Mouse (Mus musculus) adrenal gland, postnatal 25 days (tissue): Measurements from ENCODE around the gene Olfr1048. TPM values are rescaled to one million over a fixed set of nuclear protein-coding genes. Genes with fewer than 3 reads are reported as not detected.
"Not testable (repeated sequence)": the region's sequence is repeated elsewhere in the genome, so short reads cannot be mapped to it uniquely, and the experiment has no call there.

Source experiments
- DNase-seq: peaks from one replicate; pipeline ENCODE4 v3.0.0; 2021; ENCODE audit warnings: mixed read lengths
- long read RNA-seq: library from polyadenylated mRNA; stranded (forward); transcript quantifications from one replicate; pipeline ENCODE4 v2.0.0, GENCODE M21; 2021
- total RNA-seq: library from RNA; stranded (reverse); gene quantifications from 2 replicates; pipeline ENCODE4 v1.2.3, GENCODE M21; 2021

The Olfr1048 gene
- not detected in 2 replicates for total RNA-seq
- long read RNA-seq, result 0 reads

- DNase-seq, result no peak
Observed at GRCm38 (mm10) chr2:86240189-86240588, at the start of gene Olfr1048. TSS of gene Olfr1048 (minus strand) at chr2:86240289.

DNA sequence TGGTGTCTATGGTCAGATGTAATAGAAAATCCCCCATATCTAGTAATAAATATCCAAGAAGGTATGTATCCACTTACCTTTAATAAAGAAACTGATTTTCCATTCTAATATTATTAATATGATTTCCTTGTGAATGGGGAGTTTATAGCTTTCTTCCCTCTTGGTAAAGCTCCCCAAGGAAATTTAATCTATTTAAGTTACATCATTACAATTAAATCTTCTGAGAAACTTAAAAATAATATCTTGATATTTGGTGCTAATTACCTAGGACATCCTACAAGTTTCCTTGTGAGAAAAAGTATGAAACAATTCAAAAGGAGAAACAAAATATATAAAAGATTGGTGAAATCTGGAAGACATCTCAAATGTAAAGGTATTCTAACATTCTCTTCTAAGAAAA, 38.9 kb upstream of the Olfr1048 start, which contains the start of gene Olfr1051:
TSS of gene Olfr1051 (minus strand) at position 101 of the 400 bp plus-strand sequence.
- not testable (repeated sequence) for DNase-seq

GRCm38 (mm10) chr2:86258228-86258627, 18.1 kb upstream of the Olfr1048 start, which contains the start of gene Olfr1049:
TSS of gene Olfr1049 (minus strand) at chr2:86258328.
- not testable (repeated sequence) for DNase-seq

GRCm38 (mm10) chr2:86231301-86231700, 8.8 kb downstream of the Olfr1048 start, which contains the start of gene Olfr1047:
TSS of gene Olfr1047 (minus strand) at chr2:86231401.
- no peak for DNase-seq

- no peak for DNase-seq
Observed at GRCm38 (mm10) chr2:86219214-86219613, 20.9 kb downstream of the Olfr1048 start, which contains the start of gene Olfr1046. TSS of gene Olfr1046 (minus strand) at chr2:86219314.

GRCm38 (mm10) chr2:86202909-86203308, 37.2 kb downstream of the Olfr1048 start, which contains the start of gene Olfr1045:
TSS of gene Olfr1045 (minus strand) at chr2:86203009.
- no peak for DNase-seq

GRCm38 (mm10) chr2:86195863-86196262, 44.2 kb downstream of the Olfr1048 start:
- DNase-seq, result no peak

DNA sequence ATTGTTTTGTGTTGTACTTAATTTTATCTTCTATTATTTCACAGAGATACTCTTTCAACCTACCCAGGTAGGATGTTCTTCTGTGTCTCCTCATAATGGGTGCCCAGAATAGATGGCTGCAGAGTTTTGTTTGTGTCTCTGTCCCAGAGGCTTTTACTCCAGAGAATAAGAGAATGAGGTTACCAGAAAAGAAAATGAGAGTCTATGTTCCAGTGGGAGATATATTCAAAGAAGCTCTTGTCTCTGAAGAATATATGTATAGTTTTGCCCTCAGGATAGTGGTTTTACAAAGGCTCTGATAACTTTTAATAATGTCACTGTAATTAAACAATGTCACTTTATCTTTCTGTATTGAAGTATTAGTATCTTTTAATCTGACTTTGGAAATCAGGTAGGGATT, 54.5 kb downstream of the Olfr1048 start, which contains the start of gene Olfr52:
TSS of gene Olfr52 (minus strand) at position 101 of the 400 bp plus-strand sequence.
- DNase-seq, result no peak

Other genes with a start within 250 kb of the Olfr1048 start
- not detected in 2 replicates for gene Olfr1031, start 250.0 kb downstream of the Olfr1048 start, total RNA-seq
- not detected in 2 replicates for gene Olfr1032, start 234.7 kb downstream of the Olfr1048 start, total RNA-seq
- 4.5 and 4.9 TPM in 2 replicates for gene Olfr1033, start 219.7 kb downstream of the Olfr1048 start, total RNA-seq
- 0.29 and 0.33 TPM in 2 replicates for gene Olfr1034, start 194.4 kb downstream of the Olfr1048 start, total RNA-seq
- gene Olfr1036, start 166.3 kb downstream of the Olfr1048 start, total RNA-seq, result not detected in 2 replicates
- gene Olfr1037, start 152.9 kb downstream of the Olfr1048 start, total RNA-seq, result not detected in 2 replicates
- not detected in 2 replicates for gene Olfr1039, start 104.4 kb downstream of the Olfr1048 start, total RNA-seq
- not detected in 2 replicates for gene Olfr1040, start 93.6 kb downstream of the Olfr1048 start, total RNA-seq
- gene Olfr1042, start 78.5 kb downstream of the Olfr1048 start, total RNA-seq, result not detected in 2 replicates
- not detected in 2 replicates for gene Olfr1043, start 72.8 kb downstream of the Olfr1048 start, total RNA-seq
- gene Olfr1044, start 62.5 kb downstream of the Olfr1048 start, total RNA-seq, result not detected in 2 replicates
- not detected in 2 replicates for gene Olfr52, start 54.6 kb downstream of the Olfr1048 start, total RNA-seq
- gene Olfr1045, start 37.3 kb downstream of the Olfr1048 start, total RNA-seq, result not detected in 2 replicates
- gene Olfr1046, start 21.0 kb downstream of the Olfr1048 start, total RNA-seq, result not detected in 2 replicates
- not detected in 2 replicates for gene Olfr1047, start 8.9 kb downstream of the Olfr1048 start, total RNA-seq
- not detected in 2 replicates for gene Olfr1049, start 18.0 kb upstream of the Olfr1048 start, total RNA-seq
- not detected in 2 replicates for gene Olfr1051, start 38.8 kb upstream of the Olfr1048 start, total RNA-seq
- gene Olfr1052, start 52.2 kb upstream of the Olfr1048 start, total RNA-seq, result not detected in 2 replicates
- gene Olfr1053, start 75.0 kb upstream of the Olfr1048 start, total RNA-seq, result not detected in 2 replicates
- not detected in 2 replicates for gene Olfr1054, start 95.1 kb upstream of the Olfr1048 start, total RNA-seq
- not detected in 2 replicates for gene Olfr1055, start 110.0 kb upstream of the Olfr1048 start, total RNA-seq
- not detected in 2 replicates for gene Olfr1056, start 122.2 kb upstream of the Olfr1048 start, total RNA-seq
- gene Olfr1057, start 138.1 kb upstream of the Olfr1048 start, total RNA-seq, result not detected in 2 replicates
- not detected in 2 replicates for gene Olfr1058, start 148.3 kb upstream of the Olfr1048 start, total RNA-seq
- gene Olfr1061, start 173.8 kb upstream of the Olfr1048 start, total RNA-seq, result not detected in 2 replicates
- not detected in 2 replicates for gene Olfr1062, start 186.5 kb upstream of the Olfr1048 start, total RNA-seq
- gene Olfr1065, start 210.3 kb upstream of the Olfr1048 start, total RNA-seq, result not detected in 2 replicates
- gene Olfr1066, start 216.0 kb upstream of the Olfr1048 start, total RNA-seq, result not detected in 2 replicates
- not detected in 2 replicates for gene Olfr228, start 247.1 kb upstream of the Olfr1048 start, total RNA-seq